Mouse (Mus musculus) frontal cortex, adult (tissue): Measurements from ENCODE around the gene Ergic3.

Experiments used
- ATAC-seq: cut with Nextera tagmentation; 2 replicates; pipeline ENCODE4 v1.9.2; 2017; ENCODE audit warnings: mild to moderate bottlenecking, moderate library complexity, mixed read lengths; ENCODE audit not compliant: low TSS enrichment

Gene Ergic3

DNA sequence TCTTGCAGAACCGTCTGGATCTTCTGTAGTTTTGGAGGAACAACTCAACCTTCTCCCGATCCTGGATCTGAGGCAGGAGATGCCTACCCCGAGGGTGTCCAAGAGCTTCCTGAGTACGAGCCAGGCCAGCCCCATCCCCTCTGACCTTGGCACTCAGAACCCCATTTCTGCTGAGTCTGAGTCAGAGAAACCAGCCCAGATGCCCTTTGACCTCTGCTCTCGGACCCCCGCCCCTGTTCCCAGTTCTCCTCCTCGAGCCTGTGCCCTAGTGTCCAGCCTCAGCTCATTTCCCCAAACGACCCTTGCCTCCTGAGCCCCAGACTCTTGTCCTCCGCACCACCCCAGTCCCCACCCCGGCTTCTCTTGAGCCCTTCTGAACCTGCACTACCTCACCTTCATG lies 58.3 kb downstream of the Ergic3 start:
- no peak for ATAC-seq
